Mouse (Mus musculus): ENCODE data around the gene Trmt2b.
"Not testable (repeated sequence)": the region's sequence is repeated elsewhere in the genome, so short reads cannot be mapped to it uniquely, and the experiment has no call there.

The Trmt2b gene

GRCm38 (mm10) chrX:134220618-134221017 is 56.2 kb downstream of the Trmt2b start:
- no peak for DNase-seq (ENCODE audit: low read depth, low spot score)

- no peak for DNase-seq (ENCODE audit: low read depth, low spot score)
These were observed 58.6 kb downstream of the Trmt2b start for GRCm38 (mm10) chrX:134218161-134218560.

GRCm38 (mm10) chrX:134211151-134211642 is 65.6 kb downstream of the Trmt2b start:
- no peak for DNase-seq (ENCODE audit: low read depth, low spot score)

- no peak for DNase-seq (ENCODE audit: low read depth, low spot score)
These were observed 68.3 kb downstream of the Trmt2b start for GRCm38 (mm10) chrX:134208491-134208890.

GRCm38 (mm10) chrX:134187201-134187600 is 89.6 kb downstream of the Trmt2b start, which contains the start of gene Arl13a:
Gene Arl13a (plus strand): TSS chrX:134187501.
- not testable (repeated sequence) for DNase-seq (ENCODE audit: low read depth, low spot score)

- peak; percentile 33 for DNase-seq (ENCODE audit: low read depth, low spot score)
These were observed 102.1 kb downstream of the Trmt2b start for GRCm38 (mm10) chrX:134174699-134175098.
